Mouse (Mus musculus) Patski (cell line): ENCODE data around the gene Slc25a41. TPM values are rescaled to one million over a fixed set of nuclear protein-coding genes. Genes with fewer than 3 reads are reported as not detected.

Source experiments
- ATAC-seq: fragments of 100-300 bp; one replicate; pipeline ENCODE4 v1.8.0; 2021
- CTCF ChIA-PET: fragments of 350-600 bp; sonication (Branson Sonifier 250); formaldehyde crosslinking; loops from one replicate; lab custom pipeline; 2022; ENCODE audit warnings: inconsistent platforms; lab: Charles Lee
- POLR2A ChIA-PET: fragments of 350-600 bp; sonication (Branson Sonifier 250); formaldehyde crosslinking; loops from one replicate; lab custom pipeline; 2022; ENCODE audit warnings: antibody characterized with exemption, inconsistent platforms; lab: Charles Lee
- DNase-seq: peaks from one replicate; pipeline ENCODE4 v3.0.0-alpha.2; 2011; ENCODE audit warnings: low read depth, low spot score
- H3K27me3 ChIP-seq: fragments of 371-371 bp; one replicate; pipeline ENCODE4 v1.5.1; 2021
- CTCF ChIP-seq: fragments of 100-300 bp; IDR thresholded peaks from one replicate; pipeline ENCODE4 v1.5.1; 2021
- in situ Hi-C: fragments of 300-500 bp; cut with MboI; formaldehyde crosslinking; loops from 3 replicates; pipeline ENCODE4 v1.11.1; 2018; ENCODE audit warnings: low pct_unique_long_range_greater_than_20kb, mixed read lengths
- polyA plus RNA-seq: library from polyadenylated mRNA; unstranded; gene quantifications from one replicate; pipeline ENCODE4 v1.2.3, GENCODE M21; 2021

Gene Slc25a41
- polyA plus RNA-seq, 1 experiment from 2014 or later, result not detected

- ChIA-PET CTCF (interaction anchor here (1.3 kb wide), 1 partner anchor 9 kb away, joined by 6 read pairs; no protein-coding TSS in a partner anchor), POLR2A (no interaction called here)
- no peaks in the 10 kb centered on the region for H3K27me3 ChIP-seq
- DNase-seq, result no peak
- in situ Hi-C loops, result no loop called here
- ATAC-seq, result no peak
- TF ChIP-seq CTCF, result no peak
Measured at GRCm38 (mm10) chr17:57048816-57049215, 7.4 kb upstream of the Slc25a41 start.

- TF ChIP-seq CTCF, result no peak
- POLR2A ChIA-PET, result no interaction called here
- ATAC-seq (no peak), DNase-seq (no peak)
- in situ Hi-C loops, result no loop called here
- CTCF ChIA-PET, result no interaction called here
- H3K27me3 ChIP-seq, result no peaks in the 10 kb centered on the region
Measured at GRCm38 (mm10) chr17:57047406-57047805, 6.0 kb upstream of the Slc25a41 start.

DNA sequence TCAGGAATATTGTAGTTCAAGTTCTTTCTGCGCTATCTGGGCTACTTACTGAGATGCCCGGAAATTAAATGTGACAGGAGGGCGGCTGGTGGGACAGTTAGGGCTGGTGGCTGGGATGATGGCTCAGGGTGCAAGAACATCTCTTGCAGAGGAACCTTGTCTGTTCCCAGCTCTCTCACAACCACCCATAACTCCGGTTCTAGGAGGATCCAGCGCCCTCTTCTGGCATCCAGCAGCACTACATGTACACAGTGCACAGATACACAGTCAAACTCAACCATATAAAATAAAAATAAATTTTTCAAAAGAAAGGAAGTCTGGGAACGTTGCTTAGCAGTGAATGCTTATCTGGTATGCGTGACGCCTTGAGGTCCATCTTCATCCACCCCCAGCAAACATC, 2.5 kb downstream of the Slc25a41 start:
- DNase-seq (no peak), ATAC-seq (no peak)
- POLR2A ChIA-PET, result no interaction called here
- in situ Hi-C loops, result no loop called here
- no peak for TF ChIP-seq CTCF
- no peaks in the 10 kb centered on the region for H3K27me3 ChIP-seq
- CTCF ChIA-PET, result interaction anchor here (1.2 kb wide), 1 partner anchor 10 kb away, joined by 6 read pairs; no protein-coding TSS in a partner anchor

DNA sequence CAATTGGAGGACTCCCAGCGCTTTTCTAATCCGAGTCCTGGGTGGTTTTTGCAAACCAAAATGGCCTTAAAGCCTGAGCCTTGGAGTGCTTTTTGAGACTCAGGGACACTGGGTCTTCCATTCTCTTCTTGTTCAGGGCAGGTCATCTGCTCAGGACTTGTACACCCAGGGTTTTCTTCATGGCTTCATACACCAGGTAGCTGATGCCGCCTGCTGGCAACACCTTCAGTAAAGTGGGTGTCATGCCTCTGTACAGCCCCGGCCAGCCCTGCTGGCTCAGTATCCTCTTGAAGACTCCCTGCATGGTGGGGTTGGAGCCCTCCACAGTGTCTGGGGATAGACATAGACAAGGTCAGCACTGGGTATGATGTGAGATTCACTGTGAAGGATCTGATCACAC, 8.6 kb downstream of the Slc25a41 start:
- no peak for TF ChIP-seq CTCF
- ChIA-PET POLR2A (interaction anchor here (1.0 kb wide), 1 partner anchor 11 kb away, joined by 3 read pairs; no protein-coding TSS in a partner anchor), CTCF (interaction anchor here (2.9 kb wide), 1 partner anchor 11 kb away, joined by 13 read pairs; no protein-coding TSS in a partner anchor)
- H3K27me3 ChIP-seq, result no peaks in the 10 kb centered on the region
- no peak for ATAC-seq
- DNase-seq, result no peak
- in situ Hi-C loops, result no loop called here

DNA sequence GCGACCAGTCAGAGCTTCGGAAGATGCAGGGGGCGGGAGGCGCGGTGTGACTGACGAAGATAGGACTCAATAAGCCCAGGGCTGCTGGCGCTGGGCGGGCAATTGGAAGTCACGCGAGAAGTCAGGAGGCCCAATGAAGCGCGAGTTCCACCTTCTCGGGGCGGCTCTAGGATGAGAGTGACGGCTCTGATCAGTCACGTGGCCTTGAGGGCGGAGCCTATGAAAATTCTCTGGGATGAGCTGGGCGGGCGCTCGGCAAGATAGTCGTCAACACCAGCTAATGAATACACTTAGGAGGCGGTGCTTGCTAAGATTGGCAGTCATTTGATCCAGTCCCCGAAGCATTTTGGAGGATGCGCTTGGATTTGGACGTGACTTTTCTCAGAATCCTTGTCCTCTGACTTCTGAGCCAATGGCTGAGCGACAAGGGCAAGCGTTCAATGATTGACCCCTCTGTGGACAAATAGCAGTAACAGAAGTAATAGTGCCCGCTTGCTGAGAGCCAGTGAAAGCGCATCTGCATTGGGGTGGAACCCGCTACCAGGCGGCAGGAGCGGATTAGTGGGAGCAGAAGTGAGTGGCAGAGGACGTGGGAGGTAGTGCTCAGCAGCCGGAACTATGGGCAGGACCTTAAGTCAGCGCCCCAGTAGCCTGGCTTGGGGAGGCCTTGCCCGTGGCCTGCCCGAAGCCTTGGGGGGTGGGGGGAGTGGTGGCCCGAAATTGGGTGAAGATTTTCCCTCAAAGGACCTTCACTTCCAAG, 9.6 kb downstream of the Slc25a41 start:
- DNase-seq, result peak; percentile 99
- CTCF ChIA-PET, result interaction anchor here (1.2 to 2.9 kb wide), 3 partner anchors 12 to 29 kb away, joined by 3 to 13 read pairs (median 5); no protein-coding TSS in a partner anchor

DNA sequence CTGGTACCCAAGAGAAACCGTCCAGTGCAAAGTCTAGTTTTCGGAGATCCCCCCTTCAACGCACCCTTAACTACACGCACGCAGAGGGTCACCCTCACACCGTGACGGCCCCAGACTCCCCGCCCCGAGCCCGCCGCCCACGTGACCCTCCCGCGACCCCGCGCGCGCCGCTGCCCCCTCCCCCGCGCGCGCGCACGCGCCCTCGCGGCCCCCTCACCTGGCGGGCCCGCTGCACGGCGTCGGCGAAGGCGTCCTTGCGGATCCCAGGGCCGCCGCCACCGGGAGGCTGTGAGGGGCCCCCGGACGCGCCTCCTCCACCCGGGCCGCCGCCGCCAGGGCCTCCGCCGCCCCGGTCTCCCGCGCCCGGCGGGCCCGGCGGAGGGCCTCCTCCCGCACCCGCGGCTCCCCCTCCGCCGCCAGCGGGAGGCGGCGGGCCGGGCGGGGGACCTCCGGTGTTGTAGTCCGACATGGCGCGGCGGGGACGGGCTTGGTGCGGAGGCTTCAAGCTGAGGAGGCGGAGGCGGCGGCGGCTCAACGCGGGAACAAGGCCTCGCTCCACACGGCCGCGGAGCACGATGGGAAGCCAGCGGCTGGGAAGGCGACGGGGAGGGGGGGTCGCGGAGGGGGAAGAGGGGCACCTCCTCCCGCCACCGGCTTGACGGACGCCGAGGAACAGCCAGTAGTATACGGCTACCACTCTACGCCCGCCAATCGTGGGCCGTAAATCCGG, 10.4 kb downstream of the Slc25a41 start, which contains the start of gene Khsrp:
Gene Khsrp (minus strand): TSS at position 592 of the 730 bp plus-strand sequence.
- H3K27me3 ChIP-seq, result no peaks in the 10 kb centered on the region
- in situ Hi-C loops, result no loop called here
- ATAC-seq, result no peak
- ChIA-PET POLR2A (interaction anchor here (0.8 to 1.1 kb wide), 2 partner anchors 25 to 214 kb away, joined by 3 to 4 read pairs; no protein-coding TSS in a partner anchor), CTCF (interaction anchor here (1.2 to 2.9 kb wide), 3 partner anchors 12 to 29 kb away, joined by 3 to 13 read pairs (median 5); no protein-coding TSS in a partner anchor)
- no peak for DNase-seq
- no peak for TF ChIP-seq CTCF

More for the DNA sequence above, 9.6 kb downstream of the Slc25a41 start:
- in situ Hi-C loops, result no loop called here
- POLR2A ChIA-PET, result interaction anchor here (1.0 to 1.1 kb wide), 2 partner anchors 12 to 215 kb away, joined by 3 read pairs; no protein-coding TSS in a partner anchor
- no peak for TF ChIP-seq CTCF
- no peaks in the 10 kb centered on the region for H3K27me3 ChIP-seq
- peak; percentile 98 for ATAC-seq

DNA sequence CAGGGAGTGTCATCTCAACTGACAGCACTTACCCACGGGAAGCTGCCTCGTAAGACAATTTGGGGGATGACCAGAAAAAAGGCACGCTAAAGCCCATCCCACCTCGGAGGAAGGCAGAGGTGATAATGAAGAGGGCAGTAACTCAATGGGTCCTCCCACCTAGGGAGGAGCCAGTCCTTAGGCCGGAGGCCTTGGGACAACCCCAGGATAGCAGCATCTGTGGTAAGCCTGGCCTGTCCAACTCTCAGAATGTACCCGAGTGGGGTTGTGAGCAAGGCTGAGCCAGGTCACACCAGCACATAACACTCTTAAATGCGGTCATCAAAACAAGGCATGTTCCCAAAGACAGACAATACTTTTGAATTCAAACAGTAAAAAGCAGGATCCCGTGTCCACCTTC, 11.8 kb downstream of the Slc25a41 start:
- DNase-seq, result no peak
- POLR2A ChIA-PET, result no interaction called here
- H3K27me3 ChIP-seq, result no peaks in the 10 kb centered on the region
- in situ Hi-C loops, result no loop called here
- TF ChIP-seq CTCF, result no peak
- ATAC-seq, result no peak
- CTCF ChIA-PET, result no interaction called here

- DNase-seq, result no peak
- ChIA-PET CTCF (interaction anchor here (1.8 kb wide), 1 partner anchor 11 kb away, joined by 9 read pairs; no protein-coding TSS in a partner anchor), POLR2A (no interaction called here)
- H3K27me3 ChIP-seq, result no peaks in the 10 kb centered on the region
- in situ Hi-C loops, result no loop called here
- TF ChIP-seq CTCF, result no peak
- no peak for ATAC-seq
Measured at GRCm38 (mm10) chr17:57027471-57027870, 14.0 kb downstream of the Slc25a41 start.

- POLR2A ChIA-PET, result no interaction called here
- in situ Hi-C loops, result no loop called here
Measured at GRCm38 (mm10) chr17:57020960-57021359, 20.5 kb downstream of the Slc25a41 start.

GRCm38 (mm10) chr17:57019693-57020092, 21.8 kb downstream of the Slc25a41 start:
- TF ChIP-seq CTCF, result no peak
- DNase-seq, result no peak
- no peaks in the 10 kb centered on the region for H3K27me3 ChIP-seq
- in situ Hi-C loops, result no loop called here
- POLR2A ChIA-PET, result no interaction called here
- CTCF ChIA-PET, result no interaction called here
- ATAC-seq, result no peak

More at GRCm38 (mm10) chr17:57020960-57021359, 20.5 kb downstream of the Slc25a41 start:
- ATAC-seq, result no peak
- CTCF ChIA-PET, result no interaction called here
- no peak for TF ChIP-seq CTCF
- no peaks in the 10 kb centered on the region for H3K27me3 ChIP-seq
- DNase-seq, result no peak
